Mouse (Mus musculus) kidney, postnatal 0 days (tissue): ENCODE data around the gene Il11ra1. TPM values are rescaled to one million over a fixed set of nuclear protein-coding genes. Genes with fewer than 3 reads are reported as not detected.

Source experiments
- polyA plus RNA-seq: library from polyadenylated mRNA; unstranded; fragments of >200 nt; fragmentation: Nextera tagmentation; extraction: Ambion mirVana; gene quantifications from 2 replicates; pipeline ENCODE4 v1.2.1, GENCODE M21; 2015

The Il11ra1 gene
- polyA plus RNA-seq, 1 experiment from 2014 or later, result 159 TPM

Other genes starting within 250 kb of the Il11ra1 start
- gene Kif24, start 235.1 kb upstream of the Il11ra1 start, polyA plus RNA-seq, result 2.0 and 2.4 TPM in 2 replicates
- 57.2 and 61.7 TPM in 2 replicates for gene Nudt2, start 234.8 kb upstream of the Il11ra1 start, polyA plus RNA-seq
- 5.3 and 6.1 TPM in 2 replicates for gene AI464131, start 196.9 kb upstream of the Il11ra1 start, polyA plus RNA-seq
- gene 1110017D15Rik, start 182.7 kb upstream of the Il11ra1 start, polyA plus RNA-seq, result 0.43 and 0.68 TPM in 2 replicates
- 2.3 and 2.9 TPM in 2 replicates for gene Fam219a, start 130.5 kb upstream of the Il11ra1 start, polyA plus RNA-seq
- 1.3 and 2.0 TPM in 2 replicates for gene Dnaic1, start 130.2 kb upstream of the Il11ra1 start, polyA plus RNA-seq
- gene Enho, start 59.7 kb upstream of the Il11ra1 start, polyA plus RNA-seq, result 20.2 and 23.9 TPM in 2 replicates
- 8.6 and 8.7 TPM in 2 replicates for gene Cntfr, start 2.9 kb upstream of the Il11ra1 start, polyA plus RNA-seq
- 63.3 and 65.2 TPM in 2 replicates for gene Rpp25l, start 13.5 kb downstream of the Il11ra1 start, polyA plus RNA-seq
- 152 and 154 TPM in 2 replicates for gene Dctn3, start 23.2 kb downstream of the Il11ra1 start, polyA plus RNA-seq
- 0.08 and 0.14 TPM in 2 replicates for gene Arid3c, start 31.2 kb downstream of the Il11ra1 start, polyA plus RNA-seq
- gene Galt, start 55.2 kb downstream of the Il11ra1 start, polyA plus RNA-seq, result 72.1 and 75.2 TPM in 2 replicates
- gene Sigmar1, start 56.2 kb downstream of the Il11ra1 start, polyA plus RNA-seq, result 58.4 and 64.4 TPM in 2 replicates
- 39.1 and 42.1 TPM in 2 replicates for gene Ccl27a, start 74.3 kb downstream of the Il11ra1 start, polyA plus RNA-seq
- gene Gm21541, start 203.6 kb downstream of the Il11ra1 start, polyA plus RNA-seq, result 8.4 and 14.8 TPM in 2 replicates
- 1.2 and 1.5 TPM in 2 replicates for gene Gm20878, start 241.6 kb downstream of the Il11ra1 start, polyA plus RNA-seq